Mouse (Mus musculus) cerebellum, adult 2 months (tissue): ENCODE measurements around the gene Epsti1. TPM values are rescaled to one million over a fixed set of nuclear protein-coding genes. Genes with fewer than 3 reads are reported as not detected.

Experiments used
- DNase-seq, 2 experiments: peaks; one replicate each; pipeline ENCODE4 v3.0.0; 2021
- H3K27ac ChIP-seq: fragments of 200-500 bp; 2 replicates; pipeline ENCODE4 v1.5.1; 2012; ENCODE audit warnings: low read length, control low read depth, inconsistent platforms; ENCODE audit not compliant: insufficient read depth
- H3K27me3 ChIP-seq: fragments of 200-500 bp; 2 replicates; pipeline ENCODE4 v1.6.1; 2012; ENCODE audit warnings: inconsistent platforms, mild to moderate bottlenecking, low read length, moderate library complexity; ENCODE audit not compliant: control insufficient read depth, insufficient read depth
- H3K4me1 ChIP-seq: fragments of 200-500 bp; 2 replicates; pipeline ENCODE4 v1.6.1; 2011; ENCODE audit warnings: low read length; ENCODE audit not compliant: control insufficient read depth, insufficient read depth
- H3K4me3 ChIP-seq: fragments of 200-500 bp; replicated peaks from 2 replicates; pipeline ENCODE3; 2011; ENCODE audit warnings: mild to moderate bottlenecking, low read depth, low read length, control low read depth; ENCODE audit not compliant: insufficient read depth
- CTCF ChIP-seq: fragments of 200-500 bp; IDR thresholded peaks from 2 replicates; pipeline ENCODE4 v1.5.1; 2011; ENCODE audit warnings: low read depth, mild to moderate bottlenecking, control low read depth, low read length, moderate library complexity, borderline replicate concordance; ENCODE audit not compliant: insufficient read depth
- POLR2A ChIP-seq: fragments of 200-500 bp; IDR thresholded peaks from 2 replicates; pipeline ENCODE4 v1.6.1; 2011; ENCODE audit warnings: low read length, control low read depth, borderline replicate concordance; ENCODE audit not compliant: insufficient read depth
- WGBS: fragments of 180-500 bp; shearing (Covaris S2); methylation state at CpG from one replicate; pipeline ENCODE4 v1.1.7; 2018; 5-methylcytosine and 5-hydroxymethylcytosine counted together
- polyA plus RNA-seq: library from polyadenylated mRNA; depleted of rRNA; stranded (reverse); fragments of >200 nt; gene quantifications from 2 replicates; pipeline ENCODE4 v1.2.3, GENCODE M21; 2012

The Epsti1 gene
- polyA plus RNA-seq, 1 experiment, result 0.28 TPM

- Histone ChIP-seq H3K4me1 (no peaks in the 10 kb centered on the region; the same call in 1 of the 2 replicates), H3K27me3 (no peaks in the 10 kb centered on the region), H3K4me3 (no peak overlapping the region), H3K27ac (no peak overlapping the region)
- whole genome bisulfite sequencing, result 90% methylated on average over 8 of the region's 8 CpGs
- DNase-seq, result no peak
- TF ChIP-seq CTCF (no peak), POLR2A (no peak)
These were observed 71.7 kb downstream of the Epsti1 start for GRCm38 (mm10) chr14:77975702-77976101.

GRCm38 (mm10) chr14:77981516-77981915 is 77.5 kb downstream of the Epsti1 start:
- Histone ChIP-seq H3K4me1 (no peaks in the 10 kb centered on the region), H3K27ac (no peak overlapping the region), H3K4me3 (no peak overlapping the region), H3K27me3 (no peaks in the 10 kb centered on the region)
- TF ChIP-seq POLR2A, result no peak
- no peak for TF ChIP-seq CTCF
- DNase-seq, result no peak
- WGBS, result 32% methylated on average over 5 of the region's 5 CpGs

- Histone ChIP-seq H3K4me1 (no peaks in the 10 kb centered on the region), H3K27ac (no peak overlapping the region), H3K27me3 (no peaks in the 10 kb centered on the region), H3K4me3 (no peak overlapping the region)
- no peak for DNase-seq
- TF ChIP-seq CTCF (no peak), POLR2A (no peak)
These were observed 93.7 kb downstream of the Epsti1 start for GRCm38 (mm10) chr14:77997731-77998130.

- TF ChIP-seq CTCF, result no peak
- TF ChIP-seq POLR2A, result no peak
- H3K27ac ChIP-seq, result no peak overlapping the region
- DNase-seq, result peak in 1 of 2 experiments; percentile 14
- no peak overlapping the region for H3K4me3 ChIP-seq
- 36% methylated on average over 4 of the region's 4 CpGs for WGBS
- H3K27me3 ChIP-seq, result no peaks in the 10 kb centered on the region
- peaks cover 4% of the 10 kb centered on the region; the same call in 1 of the 2 replicates for H3K4me1 ChIP-seq
These were observed 100.4 kb downstream of the Epsti1 start for GRCm38 (mm10) chr14:78004486-78004885.

GRCm38 (mm10) chr14:78008019-78008418 is 104.0 kb downstream of the Epsti1 start:
- Histone ChIP-seq H3K4me1 (peaks cover 4% of the 10 kb centered on the region; the same call in 1 of the 2 replicates), H3K27me3 (no peaks in the 10 kb centered on the region), H3K4me3 (no peak overlapping the region), H3K27ac (no peak overlapping the region)
- WGBS, result 7% methylated on average over 6 of the region's 6 CpGs
- no peak for TF ChIP-seq POLR2A
- TF ChIP-seq CTCF, result no peak
- peak in 1 of 2 experiments; percentile 18 for DNase-seq

GRCm38 (mm10) chr14:78011808-78012207 is 107.8 kb downstream of the Epsti1 start:
- no peak for TF ChIP-seq CTCF
- TF ChIP-seq POLR2A, result no peak
- no peak overlapping the region for H3K27ac ChIP-seq
- 90% methylated on average over 10 of the region's 10 CpGs for WGBS
- H3K4me1 ChIP-seq, result no peaks in the 10 kb centered on the region
- DNase-seq, result no peak
- no peaks in the 10 kb centered on the region for H3K27me3 ChIP-seq
- no peak overlapping the region for H3K4me3 ChIP-seq

- no peak for TF ChIP-seq POLR2A
- no peak for TF ChIP-seq CTCF
- 63% methylated on average over 7 of the region's 7 CpGs for WGBS
- Histone ChIP-seq H3K4me3 (no peak overlapping the region), H3K27me3 (no peaks in the 10 kb centered on the region), H3K4me1 (no peaks in the 10 kb centered on the region), H3K27ac (no peak overlapping the region)
- DNase-seq, result peak in 1 of 2 experiments; percentile 3
These were observed 111.7 kb downstream of the Epsti1 start for GRCm38 (mm10) chr14:78015540-78016321.

GRCm38 (mm10) chr14:78016398-78016797 is 112.4 kb downstream of the Epsti1 start:
- WGBS, result 57% methylated on average over 4 of the region's 4 CpGs

More at GRCm38 (mm10) chr14:78016398-78016797, 112.4 kb downstream of the Epsti1 start:
- no peak overlapping the region for H3K27ac ChIP-seq
- no peaks in the 10 kb centered on the region for H3K4me1 ChIP-seq
- H3K27me3 ChIP-seq, result no peaks in the 10 kb centered on the region
- TF ChIP-seq CTCF, result no peak
- TF ChIP-seq POLR2A, result no peak
- H3K4me3 ChIP-seq, result no peak overlapping the region
- DNase-seq, result no peak
